Mouse (Mus musculus) 416B (cell line): ENCODE measurements around the gene Mustn1.

ENCODE experiments used
- DNase-seq: peaks from one replicate; pipeline ENCODE4 v3.0.0; 2011; ENCODE audit warnings: low read depth

Mustn1 gene

GRCm38 (mm10) chr14:30880251-30880650 is 1.3 kb downstream of the Mustn1 start:
- DNase-seq: no peak

GRCm38 (mm10) chr14:30880811-30881717 is 2.1 kb downstream of the Mustn1 start:
- DNase-seq: peak; percentile 72

- no peak for DNase-seq
Observed at GRCm38 (mm10) chr14:30881718-30882108, 2.7 kb downstream of the Mustn1 start.

- DNase-seq: no peak
Observed at GRCm38 (mm10) chr14:30885298-30885697, 6.3 kb downstream of the Mustn1 start.

- DNase-seq: no peak
Observed at GRCm38 (mm10) chr14:30886204-30886603, 7.2 kb downstream of the Mustn1 start, which contains the start of gene Itih4. Gene Itih4, plus strand, starts transcription at chr14:30886476.

- peak; percentile 64 for DNase-seq
Observed at GRCm38 (mm10) chr14:30888271-30888732, 9.3 kb downstream of the Mustn1 start.

GRCm38 (mm10) chr14:30899972-30900371 is 21.0 kb downstream of the Mustn1 start:
- peak; percentile 19 for DNase-seq

GRCm38 (mm10) chr14:30902628-30903027 is 23.6 kb downstream of the Mustn1 start:
- no peak for DNase-seq

GRCm38 (mm10) chr14:30903036-30903435 is 24.0 kb downstream of the Mustn1 start:
- DNase-seq: no peak

- DNase-seq: no peak
Observed at GRCm38 (mm10) chr14:30904307-30904706, 25.3 kb downstream of the Mustn1 start.

- DNase-seq: no peak
Observed at GRCm38 (mm10) chr14:30906001-30906400, 27.0 kb downstream of the Mustn1 start.

- peak; percentile 72 for DNase-seq
Observed at GRCm38 (mm10) chr14:30907814-30908265, 28.8 kb downstream of the Mustn1 start.

- no peak for DNase-seq
Observed at GRCm38 (mm10) chr14:30911141-30911540, 32.1 kb downstream of the Mustn1 start.

GRCm38 (mm10) chr14:30912641-30913040 is 33.6 kb downstream of the Mustn1 start:
- no peak for DNase-seq

GRCm38 (mm10) chr14:30913404-30913803 is 34.4 kb downstream of the Mustn1 start:
- DNase-seq: no peak

- no peak for DNase-seq
Observed at GRCm38 (mm10) chr14:30916516-30916915, 37.5 kb downstream of the Mustn1 start.

- no peak for DNase-seq
Observed at GRCm38 (mm10) chr14:30922053-30922670, 43.2 kb downstream of the Mustn1 start.

- no peak for DNase-seq
Observed at GRCm38 (mm10) chr14:30923375-30924105, 44.5 kb downstream of the Mustn1 start, which contains the start of gene Itih3. Gene Itih3, minus strand, starts transcription at chr14:30923760.

GRCm38 (mm10) chr14:30925492-30925891 is 46.5 kb downstream of the Mustn1 start:
- DNase-seq: no peak

GRCm38 (mm10) chr14:30930386-30930785 is 51.4 kb downstream of the Mustn1 start:
- no peak for DNase-seq
